Mouse (Mus musculus) neural tube, embryonic 11.5 days (tissue): ENCODE data around the gene Pomt1. TPM values are rescaled to one million over a fixed set of nuclear protein-coding genes. Genes with fewer than 3 reads are reported as not detected.
A peak's percentile ranks its signal among the peaks of the same experiment; 100 is the strongest.

ENCODE experiments used
- ATAC-seq: fragments of 200-750 bp; cut with Nextera tagmentation; 2 replicates; pipeline ENCODE4 v1.8.0; 2017; ENCODE audit warnings: moderate number of reproducible peaks, mild to moderate bottlenecking, moderate TSS enrichment, moderate library complexity; ENCODE audit not compliant: insufficient read depth, low FRiP score, low TSS enrichment
- DNase-seq: peaks from one replicate; pipeline ENCODE4 v3.0.0-alpha.2; 2015; ENCODE audit warnings: low spot score
- H3K27ac ChIP-seq: fragments of 300-500 bp; sonication (generic); 2 replicates; pipeline ENCODE4 v1.5.1; 2014; ENCODE audit warnings: low read depth, mild to moderate bottlenecking, low read length
- H3K27me3 ChIP-seq: fragments of 300-500 bp; sonication (generic); 2 replicates; pipeline ENCODE4 v1.6.1; 2014; ENCODE audit warnings: mild to moderate bottlenecking, low read length, mixed read lengths; ENCODE audit not compliant: control insufficient read depth, insufficient read depth
- H3K36me3 ChIP-seq: fragments of 300-500 bp; sonication (generic); 2 replicates; pipeline ENCODE4 v1.6.1; 2014; ENCODE audit warnings: mild to moderate bottlenecking, low read length, moderate library complexity, mixed read lengths; ENCODE audit not compliant: control insufficient read depth, insufficient read depth
- H3K4me1 ChIP-seq: fragments of 300-500 bp; sonication (generic); 2 replicates; pipeline ENCODE4 v1.6.1; 2014; ENCODE audit warnings: low read length, mixed read lengths; ENCODE audit not compliant: control insufficient read depth, insufficient read depth
- H3K4me2 ChIP-seq: fragments of 300-500 bp; sonication (generic); 2 replicates; pipeline ENCODE4 v1.6.1; 2014; ENCODE audit warnings: low read depth, mild to moderate bottlenecking, moderate library complexity
- H3K4me3 ChIP-seq: fragments of 300-500 bp; sonication (generic); 2 replicates; pipeline ENCODE4 v1.5.1; 2014; ENCODE audit warnings: low read depth, low read length
- H3K9ac ChIP-seq: fragments of 300-500 bp; sonication (generic); 2 replicates; pipeline ENCODE4 v1.6.1; 2014; ENCODE audit warnings: mild to moderate bottlenecking, low read length
- H3K9me3 ChIP-seq: fragments of 300-500 bp; sonication (generic); 2 replicates; pipeline ENCODE4 v1.6.1; 2016; ENCODE audit warnings: low read length; ENCODE audit not compliant: control insufficient read depth
- WGBS: fragments of 180-500 bp; shearing (Covaris S2); extraction: QIAGEN DNeasy Blood & Tissue Kit; methylation state at CpG from one replicate; pipeline ENCODE4 v1.1.7; 2014; 5-methylcytosine and 5-hydroxymethylcytosine counted together
- polyA plus RNA-seq: library from polyadenylated mRNA; unstranded; fragments of >200 nt; fragmentation: Nextera tagmentation; extraction: Ambion mirVana; gene quantifications from 2 replicates; pipeline ENCODE4 v1.2.1, GENCODE M21; 2014

The Pomt1 gene
- polyA plus RNA-seq: 20.7 and 20.8 TPM in 2 replicates

- peaks cover 8% of the 10 kb centered on the region for H3K4me1 ChIP-seq
- no peaks in the 10 kb centered on the region for H3K9me3 ChIP-seq
- H3K36me3 ChIP-seq: peaks cover 10% of the 10 kb centered on the region
- no peaks in the 10 kb centered on the region for H3K27me3 ChIP-seq
- H3K27ac ChIP-seq: peak within 1 kb of the TSS; percentile 71
- under 1% methylated on average over 54 of the region's 54 CpGs for WGBS
- peak; percentile 98 for DNase-seq
- ATAC-seq: peak; percentile 84
- H3K4me3 ChIP-seq: peak within 1 kb of the TSS; percentile 60
- H3K4me2 ChIP-seq: peak within 1 kb of the TSS; percentile 88
- peak within 1 kb of the TSS; percentile 72 for H3K9ac ChIP-seq
These were observed at the start of gene Pomt1 for GRCm38 (mm10) chr2:32235886-32236759. TSS of gene Pomt1 (plus strand) at chr2:32236590.

- Histone ChIP-seq H3K4me2 (no peak overlapping the region), H3K4me1 (no peaks in the 10 kb centered on the region), H3K27ac (no peak overlapping the region), H3K36me3 (peaks cover 33% of the 10 kb centered on the region), H3K9me3 (no peaks in the 10 kb centered on the region), H3K4me3 (no peak overlapping the region), H3K9ac (no peak overlapping the region), H3K27me3 (no peaks in the 10 kb centered on the region)
- DNase-seq: no peak
- ATAC-seq: no peak
- 93% methylated on average over 13 of the region's 13 CpGs for WGBS
These were observed 49.3 kb upstream of the Pomt1 start for GRCm38 (mm10) chr2:32187019-32187551.

DNA sequence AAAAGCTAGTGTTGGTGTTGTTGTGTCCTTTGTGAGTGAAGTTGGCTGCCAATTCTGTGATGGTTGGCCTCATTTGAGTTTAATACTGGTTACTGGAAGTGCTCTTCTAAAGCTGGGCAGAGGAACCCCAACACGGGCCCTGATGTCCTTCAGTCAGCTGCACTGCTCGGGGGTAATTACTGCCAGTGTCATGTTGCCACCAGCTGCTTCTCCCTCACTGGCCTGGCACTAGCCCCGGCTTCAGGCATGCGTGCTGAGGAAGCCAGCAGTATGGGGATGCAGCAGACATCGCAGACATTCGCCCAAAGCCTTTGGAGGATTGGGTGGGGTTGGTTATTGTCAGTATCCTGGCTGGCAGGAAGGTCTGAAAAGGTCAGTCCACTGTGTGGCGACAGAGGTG is 48.7 kb upstream of the Pomt1 start:
- no peak for ATAC-seq
- H3K36me3 ChIP-seq: peaks cover 35% of the 10 kb centered on the region

GRCm38 (mm10) chr2:32189060-32189681 is 47.2 kb upstream of the Pomt1 start:
- Histone ChIP-seq H3K4me1 (no peaks in the 10 kb centered on the region), H3K4me3 (no peak overlapping the region), H3K9me3 (no peaks in the 10 kb centered on the region), H3K9ac (no peak overlapping the region), H3K27ac (no peak overlapping the region), H3K4me2 (no peak overlapping the region), H3K36me3 (peaks cover 42% of the 10 kb centered on the region), H3K27me3 (no peaks in the 10 kb centered on the region)
- no peak for DNase-seq
- 84% methylated on average over 5 of the region's 5 CpGs for WGBS
- ATAC-seq: no peak

More for the DNA sequence above, 48.7 kb upstream of the Pomt1 start:
- Histone ChIP-seq H3K4me2 (no peak overlapping the region), H3K9ac (no peak overlapping the region), H3K27me3 (no peaks in the 10 kb centered on the region), H3K4me1 (no peaks in the 10 kb centered on the region), H3K27ac (no peak overlapping the region), H3K4me3 (no peak overlapping the region), H3K9me3 (no peaks in the 10 kb centered on the region)
- WGBS: 92% methylated on average over 7 of the region's 7 CpGs
- DNase-seq: no peak

GRCm38 (mm10) chr2:32190620-32191019 is 45.8 kb upstream of the Pomt1 start:
- H3K4me2 ChIP-seq: no peak overlapping the region
- H3K27me3 ChIP-seq: no peaks in the 10 kb centered on the region
- H3K4me1 ChIP-seq: no peaks in the 10 kb centered on the region
- no peak overlapping the region for H3K9ac ChIP-seq
- DNase-seq (no peak), ATAC-seq (no peak)
- no peaks in the 10 kb centered on the region for H3K9me3 ChIP-seq
- H3K36me3 ChIP-seq: peaks cover 51% of the 10 kb centered on the region
- H3K27ac ChIP-seq: no peak overlapping the region
- no peak overlapping the region for H3K4me3 ChIP-seq
- WGBS: 78% methylated on average over 1 of the region's 1 CpGs

GRCm38 (mm10) chr2:32191872-32192507 is 44.4 kb upstream of the Pomt1 start:
- Histone ChIP-seq H3K27me3 (no peaks in the 10 kb centered on the region), H3K4me1 (no peaks in the 10 kb centered on the region), H3K9me3 (no peaks in the 10 kb centered on the region), H3K27ac (no peak overlapping the region), H3K36me3 (peaks cover 55% of the 10 kb centered on the region), H3K9ac (no peak overlapping the region), H3K4me3 (no peak overlapping the region), H3K4me2 (no peak overlapping the region)
- 88% methylated on average over 15 of the region's 18 CpGs for whole genome bisulfite sequencing
- ATAC-seq (no peak), DNase-seq (peak; percentile 46)

DNA sequence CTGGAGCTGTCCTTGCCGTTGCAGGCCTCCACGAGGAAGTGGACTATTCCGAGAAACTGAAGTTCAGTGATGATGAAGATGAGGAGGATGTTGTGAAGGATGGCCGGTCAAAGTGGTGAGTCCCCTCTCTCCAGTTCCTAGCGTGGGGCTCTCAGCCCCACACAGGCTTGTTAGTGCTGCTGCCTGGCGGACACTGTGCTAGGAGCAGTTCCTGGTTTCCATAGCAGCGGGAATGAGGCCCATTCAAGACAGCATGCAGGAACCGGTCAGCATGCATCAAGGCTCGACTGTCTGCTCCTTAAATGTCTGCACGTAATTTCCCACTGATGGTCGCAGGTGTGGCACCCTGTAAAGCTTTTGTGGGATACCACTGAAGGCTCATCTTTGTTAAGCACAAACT is 37.4 kb upstream of the Pomt1 start:
- Histone ChIP-seq H3K9me3 (no peaks in the 10 kb centered on the region), H3K27ac (no peak overlapping the region), H3K4me2 (no peak overlapping the region), H3K36me3 (peaks cover 67% of the 10 kb centered on the region), H3K4me1 (no peaks in the 10 kb centered on the region), H3K4me3 (no peak overlapping the region), H3K27me3 (no peaks in the 10 kb centered on the region), H3K9ac (no peak overlapping the region)
- DNase-seq: no peak
- no peak for ATAC-seq
- 80% methylated on average over 11 of the region's 11 CpGs for WGBS

- DNase-seq: no peak
- no peak overlapping the region for H3K9ac ChIP-seq
- H3K9me3 ChIP-seq: no peaks in the 10 kb centered on the region
- no peaks in the 10 kb centered on the region for H3K27me3 ChIP-seq
- WGBS: 93% methylated on average over 4 of the region's 4 CpGs
- H3K4me3 ChIP-seq: no peak overlapping the region
- no peak for ATAC-seq
- H3K4me1 ChIP-seq: no peaks in the 10 kb centered on the region
- H3K4me2 ChIP-seq: no peak overlapping the region
- H3K36me3 ChIP-seq: peaks cover 67% of the 10 kb centered on the region
- H3K27ac ChIP-seq: no peak overlapping the region
These were observed 36.4 kb upstream of the Pomt1 start for GRCm38 (mm10) chr2:32200033-32200432.
